Mouse (Mus musculus): ENCODE results near the gene Usp28.

DNA sequence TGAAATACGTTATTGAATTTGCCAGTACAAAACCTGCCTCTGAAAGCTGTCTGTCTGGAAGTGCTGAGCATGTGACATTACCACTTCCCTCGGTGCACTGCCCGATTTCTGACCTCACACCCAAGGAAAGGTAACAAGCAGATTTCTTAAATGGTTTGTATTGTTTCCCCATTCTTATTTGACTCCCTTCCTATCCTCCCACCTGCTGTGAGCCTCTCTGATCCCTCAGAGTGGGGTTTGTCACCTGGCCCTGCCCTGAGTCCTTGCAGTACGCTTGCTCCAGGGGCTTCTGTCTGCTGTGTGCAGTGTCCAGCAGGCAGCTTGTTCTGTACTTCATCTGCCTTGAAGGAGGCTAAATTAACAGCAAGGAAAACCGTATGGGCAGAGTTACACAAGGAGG is 38.8 kb downstream of the Usp28 start:
- TF ChIP-seq CHD2 (IDR thresholded peaks at IDR 0.05; ENCODE audit: low read depth, low read length) (no peak), ZNF384 (IDR thresholded peaks at IDR 0.05; ENCODE audit: low read depth, low read length) (no peak)
